Mouse (Mus musculus): ENCODE measurements around the gene Naa80.

Gene Naa80

DNA sequence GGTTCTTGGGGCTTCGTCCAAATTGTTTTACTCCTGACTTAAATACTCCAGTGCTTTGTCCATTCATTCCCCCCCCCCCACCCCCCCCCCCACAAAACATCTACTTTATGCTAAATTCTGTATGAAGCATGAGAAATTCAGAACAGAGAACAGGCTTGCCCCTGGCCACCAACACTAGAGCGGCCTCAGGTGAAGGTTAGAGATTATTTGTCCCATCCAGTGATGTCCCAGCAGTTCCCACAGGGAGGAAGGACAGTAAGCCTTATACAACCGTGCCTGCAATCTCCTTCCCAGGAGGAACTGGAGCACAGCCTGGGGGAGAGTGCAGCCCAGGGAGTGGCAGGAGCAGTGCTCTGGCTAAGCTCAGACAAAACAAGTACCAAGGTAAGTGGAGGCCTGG, at the start of gene Naa80:
TSS of gene Naa80 (plus strand) at position 301 of the 400 bp plus-strand sequence.
- DNase-seq (ENCODE audit: low read depth in 2 of 2, low spot score in 2 of 2), result no peak

DNA sequence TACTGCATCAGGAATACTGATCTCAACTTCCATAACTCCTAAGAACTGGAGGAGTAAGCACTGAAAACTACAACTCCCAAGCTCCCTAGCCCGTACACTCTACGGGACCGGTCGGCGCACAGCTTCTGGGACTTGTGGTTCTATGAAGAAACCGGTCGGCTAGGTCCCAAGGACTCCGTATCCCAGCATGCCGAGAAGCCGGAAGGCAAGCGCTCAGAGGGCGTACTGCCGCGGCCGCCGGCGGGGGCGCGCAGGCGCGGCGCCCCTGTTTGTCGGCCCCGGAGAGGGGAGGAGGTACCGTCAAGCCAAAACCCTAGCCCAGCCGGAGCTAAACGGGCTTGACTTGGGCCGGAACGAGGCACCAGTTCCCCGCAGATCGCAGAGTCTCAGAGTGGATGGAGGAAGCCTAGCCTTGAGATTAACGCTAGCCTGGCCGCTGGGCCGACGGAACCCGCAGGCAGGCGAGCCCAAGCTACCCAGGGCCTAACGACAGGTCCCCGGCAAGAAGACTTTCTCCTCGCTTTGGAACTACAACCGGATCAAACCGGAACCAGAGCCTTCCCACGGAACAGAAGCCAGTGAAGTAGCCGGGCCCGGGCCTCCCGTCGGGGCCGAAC, 44.8 kb upstream of the Naa80 start, which contains the start of gene Tmem115:
TSS of gene Tmem115 (plus strand) at position 155 of the 617 bp plus-strand sequence.
- DNase-seq (ENCODE audit: low read depth in 2 of 2, low spot score in 2 of 2), result peak; percentile 85 to 87

DNA sequence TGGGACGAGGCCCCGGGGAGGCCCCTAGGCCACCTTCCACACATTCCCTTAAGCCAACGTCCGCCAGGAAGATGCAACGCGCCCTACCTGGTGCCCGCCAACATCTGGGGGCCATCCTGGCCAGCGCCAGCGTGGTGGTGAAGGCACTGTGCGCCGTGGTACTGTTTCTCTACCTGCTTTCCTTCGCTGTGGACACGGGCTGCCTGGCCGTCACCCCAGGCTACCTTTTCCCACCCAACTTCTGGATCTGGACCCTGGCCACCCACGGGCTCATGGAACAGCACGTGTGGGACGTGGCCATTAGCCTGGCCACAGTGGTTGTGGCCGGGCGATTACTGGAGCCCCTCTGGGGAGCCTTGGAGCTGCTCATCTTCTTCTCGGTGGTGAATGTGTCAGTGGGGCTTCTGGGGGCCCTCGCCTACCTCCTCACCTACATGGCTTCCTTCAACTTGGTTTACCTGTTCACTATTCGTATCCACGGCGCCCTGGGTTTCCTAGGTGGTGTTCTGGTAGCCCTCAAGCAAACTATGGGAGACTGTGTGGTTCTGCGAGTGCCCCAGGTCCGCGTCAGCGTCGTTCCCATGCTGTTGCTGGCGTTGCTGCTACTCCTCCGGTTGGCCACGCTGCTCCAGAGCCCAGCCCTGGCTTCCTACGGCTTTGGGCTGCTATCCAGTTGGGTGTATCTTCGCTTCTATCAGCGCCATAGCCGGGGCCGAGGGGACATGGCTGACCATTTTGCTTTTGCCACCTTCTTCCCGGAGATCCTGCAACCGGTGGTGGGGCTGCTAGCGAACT, 44.1 kb upstream of the Naa80 start:
- no peak for DNase-seq (ENCODE audit: low read depth in 2 of 2, low spot score in 2 of 2)

DNA sequence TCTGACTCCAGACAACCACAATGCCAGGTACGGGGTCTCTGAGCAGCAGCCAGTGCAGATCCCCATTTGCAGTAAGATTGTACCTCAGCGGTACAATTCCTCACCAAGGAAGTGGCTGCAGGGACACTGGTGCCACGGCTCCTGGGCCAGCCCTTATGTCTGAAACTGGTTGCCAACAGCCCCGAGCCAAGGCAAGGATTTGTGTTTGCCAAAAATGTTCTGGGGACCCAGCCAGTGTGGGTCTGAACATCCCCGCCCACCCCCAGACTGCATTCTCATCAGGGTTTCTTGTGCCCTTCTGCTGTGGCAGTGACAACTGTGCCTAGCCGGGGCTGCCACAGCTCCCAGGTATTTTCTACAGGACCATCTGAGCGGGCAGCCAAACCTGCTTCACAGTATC, 40.5 kb upstream of the Naa80 start:
- DNase-seq (ENCODE audit: low read depth in 2 of 2, low spot score in 2 of 2), result no peak

DNA sequence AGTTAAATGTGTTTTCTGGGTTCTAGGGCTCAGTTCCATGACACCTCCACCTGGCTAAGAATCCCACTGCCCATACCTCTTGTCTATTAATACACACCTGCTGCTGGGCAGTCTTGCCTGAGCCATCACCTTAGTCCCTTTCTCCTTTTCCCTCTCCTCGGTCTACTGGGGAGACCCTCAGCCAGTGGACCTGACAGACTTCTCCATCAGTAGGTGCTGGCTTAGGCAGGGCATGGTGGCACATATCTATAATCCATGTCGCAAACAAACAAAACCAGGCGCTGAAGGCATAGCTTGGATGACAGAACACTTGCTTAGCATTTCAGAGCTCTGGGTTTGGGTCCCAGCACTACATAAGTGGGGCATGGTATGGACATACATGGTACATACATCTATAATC, 40.0 kb upstream of the Naa80 start:
- no peak for DNase-seq (ENCODE audit: low read depth in 2 of 2, low spot score in 2 of 2)

DNA sequence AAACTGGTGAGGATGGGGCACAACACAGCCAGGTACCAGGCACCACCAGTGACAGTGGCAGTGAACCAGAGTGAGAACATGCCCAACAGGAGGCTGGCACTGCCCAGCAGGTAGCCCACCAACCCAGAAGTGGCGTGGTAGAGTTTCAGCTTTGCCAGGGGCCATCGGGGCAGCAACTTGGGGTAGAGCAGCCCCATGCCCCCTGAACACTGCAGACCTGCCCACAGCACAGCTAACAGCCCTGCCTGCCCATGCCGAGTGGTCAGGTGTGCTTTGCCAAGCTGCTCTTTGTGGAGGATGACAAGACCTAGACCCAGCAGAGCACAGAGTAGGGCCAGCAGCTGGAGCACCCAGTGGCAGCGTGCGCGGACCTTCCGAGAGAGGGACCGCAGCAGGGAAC, 38.7 kb upstream of the Naa80 start:
- DNase-seq (ENCODE audit: low read depth in 2 of 2, low spot score in 2 of 2), result no peak

DNA sequence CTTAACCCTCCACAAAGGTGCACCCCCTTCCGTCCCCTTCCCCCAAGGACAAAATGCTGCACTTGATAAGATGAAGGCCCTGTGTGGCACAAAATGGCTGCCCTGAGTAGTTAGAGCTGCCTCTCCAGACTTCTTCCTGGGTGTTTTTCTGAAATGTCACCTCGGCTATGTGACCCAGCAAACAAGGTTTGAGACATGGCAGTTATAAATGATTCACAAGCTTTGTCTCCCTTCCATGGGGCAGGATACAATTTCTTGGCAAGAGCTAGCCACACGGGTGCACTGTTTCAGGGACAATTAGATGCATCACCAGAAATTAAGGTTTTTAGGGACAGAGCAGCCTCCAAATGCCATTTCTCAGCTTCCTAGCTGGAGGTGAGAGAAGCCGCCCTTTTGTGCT, 38.3 kb upstream of the Naa80 start:
- DNase-seq (ENCODE audit: low read depth in 2 of 2, low spot score in 2 of 2), result no peak

DNA sequence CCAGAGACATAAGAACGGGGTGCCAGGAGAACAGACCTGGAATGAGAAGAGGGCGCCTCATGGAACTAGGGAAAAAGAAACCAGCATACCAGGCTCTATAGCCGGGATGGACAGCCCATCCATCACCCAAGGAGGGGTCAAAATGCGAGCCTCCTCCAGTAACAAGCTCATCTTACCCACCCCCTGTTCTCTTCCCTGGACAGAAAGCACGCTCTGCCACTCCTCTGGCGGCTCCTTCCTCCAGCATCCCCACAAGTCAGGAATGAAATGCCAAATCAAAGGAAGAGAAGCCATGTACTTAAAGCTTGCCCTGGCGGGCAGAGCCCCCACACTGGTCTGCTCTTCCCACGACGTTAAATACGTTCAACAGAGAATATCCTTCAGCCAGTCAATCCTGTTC, 37.7 kb upstream of the Naa80 start:
- no peak for DNase-seq (ENCODE audit: low read depth in 2 of 2, low spot score in 2 of 2)

DNA sequence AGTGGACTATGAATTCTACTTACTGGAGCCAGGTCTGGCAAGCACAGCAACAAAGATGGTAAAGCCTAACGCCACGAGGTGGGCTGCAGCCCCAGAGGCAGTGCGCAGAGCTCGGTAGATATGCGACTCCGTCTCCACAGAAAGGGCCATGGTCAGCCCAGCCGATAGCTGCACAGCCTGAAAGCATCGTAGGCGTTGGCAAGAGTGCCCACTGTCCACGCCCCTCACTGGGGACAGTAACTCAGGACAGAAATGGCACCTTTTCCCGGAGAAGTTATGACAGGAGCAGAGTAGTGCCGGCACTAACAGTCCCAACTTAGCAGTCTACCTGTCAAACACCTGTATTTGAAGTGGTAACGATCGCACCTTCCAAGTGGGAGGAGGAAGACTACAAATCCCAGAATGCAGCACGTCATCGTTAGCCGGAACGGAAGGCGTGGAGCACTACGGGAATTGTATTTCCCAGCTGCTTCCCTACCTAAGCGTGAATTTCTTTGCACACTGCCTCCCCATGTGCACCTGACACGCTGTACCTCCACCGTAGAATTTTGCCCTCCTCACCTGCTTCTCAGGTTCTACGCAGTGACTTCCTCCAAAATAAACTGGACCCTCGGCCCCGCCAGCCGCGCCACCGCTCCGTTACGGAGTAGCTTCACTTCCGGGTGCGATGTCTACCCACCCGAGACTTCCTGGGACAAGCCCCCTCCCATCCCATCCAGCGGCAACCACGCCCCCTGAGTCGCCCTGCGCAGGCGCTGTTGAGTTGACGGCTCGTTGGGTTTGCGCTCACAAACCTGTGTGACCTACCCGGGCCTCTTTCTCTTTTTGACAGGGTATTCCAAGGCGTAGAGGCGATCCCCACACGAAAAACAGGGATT, 37.0 kb upstream of the Naa80 start, which contains the start of the genes Cyb561d2 and Nprl2:
TSS of gene Cyb561d2 (minus strand) at position 720 of the 878 bp plus-strand sequence.
TSS of gene Nprl2 (plus strand) at position 753 of the 878 bp plus-strand sequence.
- DNase-seq (ENCODE audit: low read depth in 2 of 2, low spot score in 2 of 2), result peak; percentile 88 to 95

DNA sequence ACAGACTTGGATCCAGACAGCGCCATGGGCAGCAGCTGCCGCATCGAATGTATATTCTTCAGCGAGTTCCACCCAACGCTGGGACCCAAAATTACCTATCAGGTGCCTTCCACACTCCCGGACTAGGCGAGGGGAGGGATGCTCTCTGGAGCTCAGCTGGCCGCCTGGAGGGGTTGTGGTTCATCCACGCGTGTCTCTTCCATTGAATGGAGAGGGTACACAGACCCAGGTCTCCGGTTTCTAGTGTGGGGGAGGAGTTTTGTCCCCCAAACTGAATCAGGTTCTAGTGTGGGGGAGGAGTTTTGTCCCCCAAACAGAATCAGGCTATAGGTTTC, 36.4 kb upstream of the Naa80 start:
- DNase-seq (ENCODE audit: low read depth in 2 of 2, low spot score in 2 of 2), result no peak

DNA sequence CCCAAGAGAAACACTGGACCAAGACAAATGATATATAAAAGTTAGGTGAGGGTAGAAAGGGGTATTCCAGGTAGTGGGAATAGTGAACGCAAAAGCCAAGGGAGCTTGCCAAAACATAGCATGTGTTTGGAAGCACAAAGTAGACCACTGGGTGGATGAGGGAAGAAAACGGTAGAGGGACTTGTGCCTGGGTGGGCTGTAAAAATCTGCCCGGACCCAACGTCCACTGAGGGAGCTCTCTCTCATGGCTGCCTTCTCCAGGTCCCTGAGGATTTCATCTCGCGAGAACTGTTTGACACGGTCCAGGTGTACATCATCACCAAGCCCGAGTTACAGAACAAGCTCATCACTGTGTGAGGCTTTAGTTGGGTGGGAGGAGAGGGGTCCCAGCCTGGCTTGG, 36.0 kb upstream of the Naa80 start:
- DNase-seq (ENCODE audit: low read depth in 2 of 2, low spot score in 2 of 2), result no peak

DNA sequence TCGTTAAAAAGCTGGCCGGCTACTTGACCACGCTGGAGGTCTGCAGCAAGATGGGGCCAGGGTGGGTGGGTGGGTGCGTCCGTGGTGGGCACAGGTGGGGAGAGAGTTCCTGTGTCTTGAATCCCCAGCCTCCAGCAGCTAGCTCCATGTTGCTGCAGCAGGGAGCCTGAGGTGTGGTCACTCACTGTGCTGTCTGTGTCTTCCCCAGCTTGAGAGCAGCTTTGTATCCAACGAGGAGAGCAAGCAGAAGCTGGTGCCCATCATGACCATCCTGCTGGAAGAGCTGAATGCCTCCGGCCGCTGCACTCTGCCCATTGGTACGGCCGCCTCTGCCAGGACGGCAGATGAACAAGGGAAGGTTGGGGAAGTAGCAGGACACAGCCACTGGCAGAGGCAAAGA, 35.4 kb upstream of the Naa80 start:
- no peak for DNase-seq (ENCODE audit: low read depth in 2 of 2, low spot score in 2 of 2)

DNA sequence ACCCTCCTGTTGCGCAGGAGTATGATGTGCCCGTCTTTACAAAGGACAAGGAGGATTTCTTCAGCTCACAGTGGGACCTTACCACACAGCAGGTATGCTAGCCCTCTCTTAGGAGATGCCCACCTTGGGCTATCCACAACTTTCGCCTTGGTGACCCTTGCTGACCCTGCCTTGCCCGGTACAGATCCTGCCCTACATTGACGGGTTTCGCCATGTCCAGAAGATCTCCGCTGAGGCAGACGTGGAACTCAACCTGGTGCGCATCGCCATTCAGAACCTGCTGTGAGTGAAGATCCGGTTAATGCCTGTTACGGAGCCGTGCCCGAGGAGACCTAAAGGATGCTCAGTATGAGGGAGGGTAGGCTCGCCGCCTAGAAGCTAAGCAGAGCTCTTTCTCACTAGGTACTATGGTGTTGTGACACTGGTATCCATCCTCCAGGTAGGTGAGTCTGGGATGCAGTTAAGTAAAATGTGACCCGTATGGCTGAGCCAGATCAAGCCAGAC, 34.4 kb upstream of the Naa80 start:
- DNase-seq (ENCODE audit: low read depth in 2 of 2, low spot score in 2 of 2), result no peak

DNA sequence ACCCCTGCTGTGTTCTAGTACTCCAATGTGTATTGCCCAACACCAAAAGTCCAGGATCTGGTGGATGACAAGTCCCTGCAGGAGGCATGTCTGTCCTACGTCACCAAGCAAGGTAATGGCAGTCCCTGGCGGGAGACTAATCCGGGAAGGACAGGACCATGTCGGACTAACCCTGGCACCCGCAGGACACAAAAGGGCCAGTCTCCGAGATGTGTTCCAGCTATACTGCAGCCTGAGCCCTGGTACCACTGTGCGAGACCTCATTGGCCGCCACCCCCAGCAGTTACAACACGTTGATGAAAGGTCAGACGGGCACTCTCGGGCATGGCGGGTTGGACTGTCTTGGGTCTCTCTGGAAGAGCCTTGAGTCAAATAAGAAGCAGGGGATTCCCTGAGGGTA, 34.0 kb upstream of the Naa80 start:
- DNase-seq (ENCODE audit: low read depth in 2 of 2, low spot score in 2 of 2), result no peak

DNA sequence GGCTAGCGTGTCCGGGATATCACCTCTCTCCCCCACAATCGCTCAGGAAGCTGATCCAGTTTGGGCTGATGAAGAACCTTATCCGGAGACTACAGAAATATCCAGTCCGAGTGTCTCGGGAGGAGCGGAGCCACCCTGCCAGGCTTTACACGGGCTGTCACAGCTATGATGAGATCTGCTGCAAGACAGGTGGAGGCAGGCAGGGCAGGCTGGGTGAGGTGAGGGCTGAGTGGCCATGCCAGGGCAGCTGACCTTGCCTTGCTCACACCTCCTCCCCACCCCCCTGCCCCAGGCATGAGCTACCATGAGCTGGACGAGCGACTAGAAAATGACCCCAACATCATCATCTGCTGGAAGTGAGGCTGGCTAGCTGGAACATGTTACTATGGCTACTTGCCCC, 33.5 kb upstream of the Naa80 start:
- DNase-seq (ENCODE audit: low read depth in 2 of 2, low spot score in 2 of 2), result no peak

DNA sequence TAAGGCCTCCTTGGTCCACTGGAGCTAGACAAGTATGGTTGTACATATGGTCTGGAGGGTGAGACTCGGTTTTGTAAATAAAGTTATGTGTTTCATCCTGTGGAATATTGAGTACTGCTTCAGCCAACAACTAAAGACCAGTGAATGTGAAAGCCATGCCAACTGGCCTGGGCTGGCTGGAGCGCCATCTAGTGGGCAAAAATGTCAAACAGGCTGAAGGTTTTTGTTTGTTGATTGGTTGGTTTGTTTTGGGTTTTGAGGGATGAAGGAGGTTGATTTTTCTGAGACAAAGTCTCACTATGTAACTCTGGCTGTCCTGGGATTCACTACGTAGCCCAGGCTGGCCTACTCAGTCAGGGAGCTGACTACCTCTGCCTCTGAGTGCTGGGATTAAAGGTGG, 33.1 kb upstream of the Naa80 start:
- peak; percentile 74 to 84 for DNase-seq (ENCODE audit: low read depth in 2 of 2, low spot score in 2 of 2)

DNA sequence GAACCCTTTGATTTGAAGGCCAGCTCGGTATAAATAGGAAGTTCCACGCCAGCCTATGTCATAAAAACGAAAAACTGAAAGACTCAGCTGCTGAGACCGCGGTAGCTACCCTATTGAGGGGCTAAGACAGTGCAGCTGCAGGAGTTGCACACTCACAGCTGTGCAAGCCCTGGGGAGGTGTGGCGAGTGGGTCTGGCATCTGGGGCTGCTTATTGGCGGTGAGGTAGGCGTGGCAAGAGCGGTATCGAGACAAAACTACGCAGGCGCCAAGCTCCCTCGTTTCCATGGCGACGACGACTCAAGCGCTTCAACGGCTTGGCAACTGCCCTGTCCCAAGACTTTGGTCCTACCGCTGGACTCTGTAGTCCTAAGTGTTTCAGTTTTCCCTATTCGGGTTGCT, 31.7 kb upstream of the Naa80 start, which contains the start of gene Zmynd10:
TSS of gene Zmynd10 (plus strand) at position 273 of the 400 bp plus-strand sequence.
- DNase-seq (ENCODE audit: low read depth in 2 of 2, low spot score in 2 of 2), result peak in 1 of 2 experiments; percentile 39

DNA sequence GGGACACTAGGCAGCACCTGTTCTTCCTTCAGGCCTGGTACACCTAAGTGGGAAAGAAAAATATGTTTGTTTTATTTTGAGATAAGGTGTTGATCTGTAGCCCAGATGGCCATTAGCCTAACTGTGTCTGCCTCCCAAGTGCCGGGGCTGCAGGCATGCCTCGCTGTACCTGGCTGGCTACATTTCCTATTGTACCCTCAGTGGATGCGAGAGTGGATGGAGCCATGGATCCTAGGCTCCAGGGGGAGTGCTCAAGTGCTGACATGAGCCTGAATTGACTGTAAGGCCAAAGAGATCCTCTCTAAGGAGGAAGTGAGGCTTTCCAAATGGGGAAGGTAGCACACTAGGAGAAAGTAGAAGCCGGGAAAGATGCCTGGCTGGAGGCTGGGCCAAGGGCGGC, 30.7 kb upstream of the Naa80 start:
- DNase-seq (ENCODE audit: low read depth in 2 of 2, low spot score in 2 of 2), result no peak

DNA sequence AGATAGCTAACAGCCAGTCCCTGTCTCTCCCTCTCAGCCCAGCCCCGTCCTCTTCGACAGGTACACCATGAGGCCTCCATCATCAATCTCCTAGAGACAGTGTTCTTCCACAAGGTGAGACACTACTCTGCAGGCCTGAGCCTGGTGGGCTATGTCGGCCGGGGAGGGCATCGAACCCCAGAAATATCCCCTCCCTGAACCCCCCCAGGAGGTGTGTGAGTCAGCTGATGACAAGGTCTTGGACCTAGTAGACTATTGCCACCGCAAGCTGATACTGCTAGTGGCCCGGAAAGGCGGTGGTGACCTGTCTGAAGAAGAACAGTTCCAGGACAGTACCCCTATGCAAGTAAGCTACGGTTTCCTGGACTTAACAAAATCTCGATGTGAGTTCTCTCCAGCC, 29.9 kb upstream of the Naa80 start:
- no peak for DNase-seq (ENCODE audit: low read depth in 2 of 2, low spot score in 2 of 2)

DNA sequence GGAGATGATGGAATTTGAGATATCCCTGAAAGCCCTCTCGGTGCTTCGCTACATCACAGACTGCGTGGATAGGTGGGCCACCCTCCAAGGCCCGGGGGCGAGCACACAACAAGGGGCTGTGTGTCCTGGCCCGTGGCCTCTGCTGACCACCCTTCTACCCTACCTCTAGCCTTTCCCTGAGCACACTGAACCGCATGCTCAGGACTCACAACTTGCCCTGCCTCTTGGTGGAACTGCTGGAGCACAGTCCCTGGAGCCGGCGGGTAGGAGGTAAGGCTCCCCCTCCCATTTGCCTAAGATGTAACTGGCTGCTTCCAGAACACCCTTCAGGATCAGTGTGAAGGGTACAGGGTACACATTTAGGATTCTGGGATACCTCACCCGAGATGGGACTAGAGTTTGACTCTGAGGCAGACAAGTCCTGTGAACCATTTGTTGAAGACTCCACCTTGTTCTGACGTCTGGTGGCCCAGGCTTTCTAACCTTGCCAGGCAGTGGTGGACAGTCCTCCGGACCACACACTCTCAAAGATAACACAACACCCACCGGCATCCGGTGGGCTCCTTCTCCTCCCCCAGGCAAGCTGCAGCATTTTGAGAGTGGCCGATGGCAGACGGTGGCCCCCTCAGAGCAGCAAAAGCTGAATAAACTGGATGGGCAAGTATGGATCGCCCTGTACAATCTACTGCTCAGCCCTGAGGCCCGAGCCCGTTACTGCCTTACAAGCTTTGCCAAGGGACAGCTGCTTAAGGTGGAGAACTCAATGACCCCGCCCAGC, 29.2 kb upstream of the Naa80 start:
- DNase-seq (ENCODE audit: low read depth in 2 of 2, low spot score in 2 of 2), result no peak

Data from CD8-positive naive resting alpha-beta T cell, adult 2 months (primary cell).